Mouse (Mus musculus) ES-Bruce4 (cell line): Measurements from ENCODE around the gene Dapk2.

ENCODE experiments used
- EP300 ChIP-seq: IDR thresholded peaks from 2 replicates; pipeline ENCODE4 v1.6.1; 2011; ENCODE audit warnings: low read depth, low read length; ENCODE audit not compliant: insufficient read depth
- POLR2A ChIP-seq: IDR thresholded peaks from one replicate; pipeline ENCODE4 v1.8.1; 2011; ENCODE audit warnings: low read length; ENCODE audit not compliant: insufficient read depth

- TF ChIP-seq POLR2A (no peak), EP300 (no peak)
Measured at GRCm38 (mm10) chr9:66251159-66251691, 93.2 kb downstream of the Dapk2 start.
